Mouse (Mus musculus) E14TG2a.4 (cell line): Measurements from ENCODE around the gene Polr3e.

Experiments
- H3K27me3 ChIP-seq: 2 replicates; pipeline ENCODE4 v1.6.1; 2014; ENCODE audit warnings: low read length, control low read depth; ENCODE audit not compliant: insufficient read depth
- H3K36me3 ChIP-seq: 2 replicates; pipeline ENCODE4 v1.6.1; 2014; ENCODE audit warnings: low read length, control low read depth; ENCODE audit not compliant: insufficient read depth
- H3K4me1 ChIP-seq: replicated peaks from 2 replicates; pipeline ENCODE4 v1.6.1; 2014; ENCODE audit warnings: low read depth, low read length, control low read depth
- H3K4me3 ChIP-seq: replicated peaks from 2 replicates; pipeline ENCODE4 v1.5.1; 2014; ENCODE audit warnings: mild to moderate bottlenecking, low read length
- H3K9me3 ChIP-seq: 2 replicates; pipeline ENCODE4 v1.6.1; 2014; ENCODE audit warnings: low read length, control low read depth
- CTCF ChIP-seq: conservative IDR thresholded peaks from 2 replicates; pipeline ENCODE4 v1.5.1; 2014; ENCODE audit warnings: low read length
- NANOG ChIP-seq: IDR thresholded peaks from 2 replicates; pipeline ENCODE4 v1.6.1; 2014; ENCODE audit warnings: borderline replicate concordance, low read length, mixed read lengths
- POU5F1 ChIP-seq: IDR thresholded peaks from 2 replicates; pipeline ENCODE4 v1.6.1; 2014; ENCODE audit warnings: low read length, borderline replicate concordance

Gene Polr3e

DNA sequence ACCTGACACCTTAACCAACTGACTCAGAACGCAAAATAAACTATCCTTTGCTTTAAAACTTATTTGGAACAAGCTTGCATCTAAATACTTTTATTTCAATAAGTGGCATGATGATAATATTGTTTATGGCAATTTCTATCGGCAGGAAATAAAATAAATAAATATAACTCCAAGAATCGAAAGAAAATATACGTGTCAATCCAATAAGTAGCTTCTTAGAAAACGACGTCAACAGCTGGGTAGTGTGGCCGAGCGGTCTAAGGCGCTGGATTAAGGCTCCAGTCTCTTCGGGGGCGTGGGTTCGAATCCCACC, 309 bp upstream of the Polr3e start:
- TF ChIP-seq POU5F1, result no peak
- no peak for TF ChIP-seq CTCF
- TF ChIP-seq NANOG, result no peak
- no peaks in the 10 kb centered on the region for H3K9me3 ChIP-seq
- H3K27me3 ChIP-seq, result no peaks in the 10 kb centered on the region
- H3K4me3 ChIP-seq, result peak overlapping the region; percentile 26; the same call in 1 of the 2 replicates
- H3K4me1 ChIP-seq, result peaks cover 61% of the 10 kb centered on the region
- peaks cover 28% of the 10 kb centered on the region for H3K36me3 ChIP-seq

DNA sequence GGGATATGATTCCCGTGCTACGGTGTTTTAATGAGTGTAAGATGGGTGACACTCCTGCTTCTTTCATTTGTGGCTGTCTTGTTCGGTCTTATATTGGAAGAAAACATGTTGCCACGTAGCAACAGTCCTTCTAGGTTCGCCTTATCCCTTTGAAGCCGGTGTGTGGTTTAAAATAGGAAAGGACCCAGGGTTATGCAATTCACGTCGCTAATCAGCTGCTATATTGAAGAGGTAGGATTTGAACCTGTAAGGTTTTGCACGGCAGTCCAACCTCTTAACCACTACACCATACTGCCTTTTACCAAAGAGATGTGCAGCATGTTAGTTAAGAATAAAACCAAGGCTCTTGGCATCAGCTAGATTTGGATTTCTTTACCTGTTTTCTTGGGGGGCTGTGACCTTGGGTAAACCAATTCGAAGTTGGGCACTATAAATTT, 1.0 kb downstream of the Polr3e start:
- TF ChIP-seq NANOG, result no peak
- no peak for TF ChIP-seq POU5F1
- no peak for TF ChIP-seq CTCF
- no peaks in the 10 kb centered on the region for H3K9me3 ChIP-seq
- H3K4me1 ChIP-seq, result peaks cover 75% of the 10 kb centered on the region
- H3K27me3 ChIP-seq, result no peaks in the 10 kb centered on the region
- H3K36me3 ChIP-seq, result peaks cover 41% of the 10 kb centered on the region
- peak overlapping the region; percentile 94 for H3K4me3 ChIP-seq

DNA sequence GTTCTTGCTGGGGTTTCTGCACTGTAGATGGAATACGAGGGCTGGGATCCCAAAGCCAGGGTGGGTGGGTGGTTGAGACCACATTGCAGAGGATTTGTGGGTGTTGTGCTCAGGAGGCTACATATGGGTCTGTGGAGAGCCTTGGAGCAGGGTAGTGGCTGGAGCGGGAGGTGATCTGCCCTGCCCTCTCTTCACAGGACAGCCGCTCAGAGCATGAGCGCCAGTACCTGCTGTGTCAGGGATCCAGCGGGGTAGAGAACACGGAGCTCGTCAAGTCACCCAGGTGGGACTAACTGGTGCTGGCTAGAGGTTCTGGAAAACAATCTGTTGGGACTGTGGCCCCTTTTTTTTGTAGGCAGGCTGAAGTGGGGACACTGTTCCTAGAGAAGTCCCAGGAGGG, 15.6 kb downstream of the Polr3e start:
- H3K9me3 ChIP-seq, result no peaks in the 10 kb centered on the region
- H3K4me1 ChIP-seq, result peaks cover 66% of the 10 kb centered on the region
- no peaks in the 10 kb centered on the region for H3K27me3 ChIP-seq
- H3K36me3 ChIP-seq, result peaks cover 100% of the 10 kb centered on the region
- H3K4me3 ChIP-seq, result no peak overlapping the region
- TF ChIP-seq POU5F1 (no peak), NANOG (no peak), CTCF (no peak)

DNA sequence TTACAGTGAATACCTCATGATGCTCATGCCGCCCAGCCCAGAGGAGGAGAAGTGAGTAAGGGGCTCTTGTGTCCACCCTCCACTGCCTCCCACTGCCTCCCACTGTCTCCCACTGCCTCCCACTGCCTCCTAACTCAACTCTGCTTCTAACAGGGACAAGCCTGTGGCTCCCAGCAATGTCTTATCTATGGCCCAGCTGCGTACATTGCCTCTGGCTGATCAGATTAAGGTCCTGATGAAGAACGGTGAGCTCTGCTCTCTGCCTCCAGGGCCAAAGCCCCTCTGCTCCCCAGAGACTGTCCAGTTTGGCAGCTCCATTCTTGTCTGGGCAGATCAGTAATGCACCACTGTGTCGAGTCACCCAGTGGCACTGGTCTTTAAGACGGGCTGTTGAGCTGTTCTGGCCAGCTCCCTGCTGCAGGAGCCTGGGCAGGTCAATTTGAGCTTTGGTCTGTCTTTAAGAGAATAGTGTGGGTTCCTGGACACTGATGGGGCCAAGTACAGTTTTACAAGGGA, 16.2 kb downstream of the Polr3e start:
- no peaks in the 10 kb centered on the region for H3K9me3 ChIP-seq
- H3K4me3 ChIP-seq, result no peak overlapping the region
- TF ChIP-seq POU5F1 (no peak), NANOG (no peak), CTCF (no peak)

DNA sequence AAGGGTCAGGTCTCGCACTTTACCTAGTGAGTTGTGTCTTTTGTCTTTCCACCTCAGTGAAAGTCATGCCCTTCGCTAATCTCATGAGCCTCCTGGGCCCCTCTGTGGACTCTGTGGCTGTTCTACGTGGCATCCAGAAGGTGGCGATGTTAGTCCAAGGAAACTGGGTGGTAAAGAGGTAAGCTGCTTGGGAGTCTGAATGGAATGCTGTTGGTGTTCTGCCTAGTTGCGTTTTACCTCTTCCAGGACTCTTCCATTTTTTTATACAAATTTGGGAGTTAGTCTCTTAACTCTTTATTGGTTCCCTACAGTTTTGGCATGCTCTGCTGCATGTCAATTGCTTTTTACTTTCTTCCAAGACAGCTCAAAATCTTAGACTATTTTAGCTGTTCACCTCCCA, 17.2 kb downstream of the Polr3e start:
- peaks cover 67% of the 10 kb centered on the region for H3K4me1 ChIP-seq
- no peak overlapping the region for H3K4me3 ChIP-seq
- peaks cover 100% of the 10 kb centered on the region for H3K36me3 ChIP-seq
- no peaks in the 10 kb centered on the region for H3K27me3 ChIP-seq
- H3K9me3 ChIP-seq, result no peaks in the 10 kb centered on the region
- TF ChIP-seq NANOG (no peak), POU5F1 (no peak), CTCF (peak; percentile 58)

More for the DNA sequence above, 16.2 kb downstream of the Polr3e start:
- peaks cover 66% of the 10 kb centered on the region for H3K4me1 ChIP-seq
- no peaks in the 10 kb centered on the region for H3K27me3 ChIP-seq
- H3K36me3 ChIP-seq, result peaks cover 100% of the 10 kb centered on the region

DNA sequence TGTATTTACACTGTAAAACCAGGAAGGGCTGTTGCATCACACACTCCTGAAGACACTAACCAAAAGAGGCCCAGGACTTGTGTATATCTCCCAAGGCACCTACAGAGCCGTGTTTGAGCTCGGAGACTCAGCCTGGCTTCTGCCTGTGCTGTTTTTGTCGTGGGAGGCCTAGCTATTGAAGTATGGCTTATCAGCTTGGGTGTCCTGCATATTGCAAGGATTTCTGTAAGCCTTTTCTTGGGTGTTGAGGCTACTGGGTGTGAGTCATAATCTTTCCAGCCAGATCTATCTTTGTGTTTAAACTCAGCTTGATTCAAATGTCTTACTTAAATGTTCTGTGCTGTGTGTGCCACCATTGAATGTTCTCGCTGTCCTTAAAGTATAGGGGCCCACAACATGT, 19.0 kb downstream of the Polr3e start:
- TF ChIP-seq NANOG, result no peak
- peaks cover 100% of the 10 kb centered on the region for H3K36me3 ChIP-seq
- H3K4me1 ChIP-seq, result peaks cover 61% of the 10 kb centered on the region
- H3K27me3 ChIP-seq, result no peaks in the 10 kb centered on the region
- no peak overlapping the region for H3K4me3 ChIP-seq
- no peaks in the 10 kb centered on the region for H3K9me3 ChIP-seq

DNA sequence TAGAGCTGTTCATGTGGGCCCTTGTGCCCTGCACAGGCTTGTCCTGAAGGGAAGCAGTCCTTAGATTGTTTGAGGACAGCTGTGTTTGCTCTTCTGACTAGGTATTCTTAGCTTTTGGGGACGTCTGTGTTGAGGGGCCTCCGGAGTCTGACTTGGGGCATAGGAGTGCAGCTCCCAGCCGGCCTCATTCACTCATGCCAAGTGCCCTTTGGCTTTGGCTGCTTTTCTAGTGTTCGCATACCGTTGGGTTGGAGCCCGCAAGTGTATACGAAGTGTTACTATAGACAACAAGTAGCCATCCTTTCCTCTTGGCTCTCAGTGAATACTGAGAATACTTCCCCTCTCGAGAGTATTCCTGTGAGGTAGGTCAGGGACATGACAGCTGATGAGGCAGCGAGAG, 20.7 kb downstream of the Polr3e start:
- H3K4me3 ChIP-seq, result no peak overlapping the region
- no peaks in the 10 kb centered on the region for H3K27me3 ChIP-seq
- H3K4me1 ChIP-seq, result peaks cover 44% of the 10 kb centered on the region
- TF ChIP-seq NANOG, result no peak
- no peak for TF ChIP-seq CTCF
- no peak for TF ChIP-seq POU5F1
- peaks cover 100% of the 10 kb centered on the region for H3K36me3 ChIP-seq
- H3K9me3 ChIP-seq, result no peaks in the 10 kb centered on the region

DNA sequence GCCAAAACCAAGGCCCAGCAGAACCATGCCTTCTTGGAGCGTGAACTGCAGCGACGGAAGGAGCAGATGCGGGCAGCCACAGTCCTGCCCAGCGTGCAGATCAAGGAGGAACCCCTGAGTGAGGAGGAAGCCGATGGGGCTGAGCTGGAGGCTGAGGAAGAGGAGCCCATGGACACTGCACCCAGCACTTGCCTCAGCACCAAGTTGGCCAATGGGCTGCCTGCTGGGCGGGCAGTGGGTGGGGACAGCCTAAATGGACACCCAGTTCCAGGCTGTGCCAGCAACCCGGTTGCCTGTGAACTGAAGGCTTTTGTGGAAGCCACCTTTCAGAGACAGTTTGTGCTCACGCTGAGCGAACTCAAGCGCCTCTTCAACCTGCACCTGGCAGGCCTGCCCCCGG, 22.8 kb downstream of the Polr3e start:
- TF ChIP-seq CTCF (no peak), POU5F1 (no peak), NANOG (no peak)
- Histone ChIP-seq H3K36me3 (peaks cover 98% of the 10 kb centered on the region), H3K4me1 (peaks cover 27% of the 10 kb centered on the region), H3K27me3 (no peaks in the 10 kb centered on the region), H3K4me3 (no peak overlapping the region), H3K9me3 (no peaks in the 10 kb centered on the region)

DNA sequence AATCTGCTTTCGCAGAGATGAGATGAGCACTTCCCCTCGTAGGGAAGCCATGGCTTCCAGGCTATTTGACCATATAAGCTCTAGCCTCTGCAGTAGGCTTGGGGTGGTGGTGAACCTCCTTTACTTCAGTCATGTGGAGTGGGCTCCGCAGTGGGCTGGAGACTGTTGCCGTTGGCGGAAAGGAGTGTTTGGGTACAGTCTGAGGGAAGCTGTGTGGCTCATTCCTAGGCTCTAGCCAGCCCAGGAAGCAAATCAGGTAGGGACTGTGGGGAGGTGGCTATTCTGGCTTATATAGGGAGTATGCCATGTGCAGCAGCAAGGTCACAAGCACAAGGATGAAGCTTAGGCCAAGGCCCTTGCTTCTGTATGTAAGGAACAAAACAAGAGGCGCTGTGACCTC, 23.7 kb downstream of the Polr3e start:
- Histone ChIP-seq H3K4me1 (peaks cover 23% of the 10 kb centered on the region), H3K4me3 (no peak overlapping the region), H3K9me3 (no peaks in the 10 kb centered on the region), H3K27me3 (no peaks in the 10 kb centered on the region), H3K36me3 (peaks cover 98% of the 10 kb centered on the region)
- no peak for TF ChIP-seq NANOG
- TF ChIP-seq POU5F1, result no peak
- no peak for TF ChIP-seq CTCF
